Mouse (Mus musculus) kidney, postnatal 0 days (tissue): ENCODE data around the gene Fam19a2. TPM values are rescaled to one million over a fixed set of nuclear protein-coding genes. Genes with fewer than 3 reads are reported as not detected.
A peak's percentile ranks its signal among the peaks of the same experiment; 100 is the strongest.

Source experiments
- ATAC-seq: fragments of 200-750 bp; cut with Nextera tagmentation; replicated peaks from 2 replicates; pipeline ENCODE4 v1.8.0; 2017; ENCODE audit warnings: low read depth, moderate number of reproducible peaks, moderate TSS enrichment, moderate library complexity; ENCODE audit not compliant: low FRiP score
- DNase-seq: peaks from one replicate; pipeline ENCODE4 v3.0.0-alpha.2; 2016; ENCODE audit warnings: low spot score
- H3K27ac ChIP-seq: fragments of 300-500 bp; sonication (generic); 2 replicates; pipeline ENCODE4 v1.5.1; 2014; ENCODE audit warnings: mild to moderate bottlenecking
- H3K27me3 ChIP-seq: fragments of 300-500 bp; sonication (generic); 2 replicates; pipeline ENCODE4 v1.6.1; 2014; ENCODE audit warnings: low read length, mixed read lengths; ENCODE audit not compliant: insufficient read depth
- H3K36me3 ChIP-seq: fragments of 300-500 bp; sonication (generic); 2 replicates; pipeline ENCODE4 v1.6.1; 2014; ENCODE audit warnings: low read length, mixed read lengths; ENCODE audit not compliant: insufficient read depth
- H3K4me1 ChIP-seq: fragments of 300-500 bp; sonication (generic); replicated peaks from 2 replicates; pipeline ENCODE4 v1.6.1; 2014; ENCODE audit warnings: antibody characterized with exemption, low read length, mixed read lengths; ENCODE audit not compliant: insufficient read depth
- H3K4me2 ChIP-seq: fragments of 300-500 bp; sonication (generic); 2 replicates; pipeline ENCODE4 v1.6.1; 2014; ENCODE audit warnings: mild to moderate bottlenecking, low read length, moderate library complexity, mixed read lengths
- H3K4me3 ChIP-seq: fragments of 300-500 bp; sonication (generic); replicated peaks from 2 replicates; pipeline ENCODE4 v1.5.1; 2014; ENCODE audit warnings: low read depth, low read length
- H3K9ac ChIP-seq: fragments of 300-500 bp; sonication (generic); 2 replicates; pipeline ENCODE4 v1.6.1; 2014; ENCODE audit warnings: low read depth, low read length
- H3K9me3 ChIP-seq: fragments of 300-500 bp; sonication (generic); replicated peaks from 2 replicates; pipeline ENCODE4 v1.6.1; 2016; ENCODE audit warnings: low read length, inconsistent platforms, mixed read lengths
- CTCF ChIP-seq: IDR thresholded peaks from 2 replicates; pipeline ENCODE4 v1.5.1; 2016; ENCODE audit warnings: antibody characterized with exemption, low read depth, mild to moderate bottlenecking, moderate library complexity
- whole genome bisulfite sequencing: fragments of 180-500 bp; shearing (Covaris S2); extraction: QIAGEN DNeasy Blood & Tissue Kit; methylation state at CpG from one replicate; pipeline ENCODE4 v1.1.7; 2014; 5-methylcytosine and 5-hydroxymethylcytosine counted together
- polyA plus RNA-seq: library from polyadenylated mRNA; unstranded; fragments of >200 nt; fragmentation: Nextera tagmentation; extraction: Ambion mirVana; gene quantifications from 2 replicates; pipeline ENCODE4 v1.2.1, GENCODE M21; 2015

Gene Fam19a2
- 1.6 and 2.0 TPM in 2 replicates for polyA plus RNA-seq

GRCm38 (mm10) chr10:123263876-123264309, at the start of gene Fam19a2:
Fam19a2 (plus strand) TSS chr10:123263996.
- Histone ChIP-seq H3K9ac (peak within 1 kb of the TSS; percentile 49), H3K4me2 (peak within 1 kb of the TSS; percentile 98), H3K4me3 (peak within 1 kb of the TSS; percentile 50), H3K9me3 (no peaks in the 10 kb centered on the region), H3K27ac (no peak within 1 kb of the TSS), H3K27me3 (peaks cover 7% of the 10 kb centered on the region; the same call in 1 of the 2 replicates), H3K4me1 (peaks cover 8% of the 10 kb centered on the region; the same call in 1 of the 2 replicates), H3K36me3 (no peaks in the 10 kb centered on the region)
- peak; percentile 82 for TF ChIP-seq CTCF
- under 1% methylated on average over 12 of the region's 12 CpGs for WGBS
- peak; percentile 87 for DNase-seq
- ATAC-seq: 0 out of 2 replicates have a peak, but pooled peaks have one; percentile 10

DNA sequence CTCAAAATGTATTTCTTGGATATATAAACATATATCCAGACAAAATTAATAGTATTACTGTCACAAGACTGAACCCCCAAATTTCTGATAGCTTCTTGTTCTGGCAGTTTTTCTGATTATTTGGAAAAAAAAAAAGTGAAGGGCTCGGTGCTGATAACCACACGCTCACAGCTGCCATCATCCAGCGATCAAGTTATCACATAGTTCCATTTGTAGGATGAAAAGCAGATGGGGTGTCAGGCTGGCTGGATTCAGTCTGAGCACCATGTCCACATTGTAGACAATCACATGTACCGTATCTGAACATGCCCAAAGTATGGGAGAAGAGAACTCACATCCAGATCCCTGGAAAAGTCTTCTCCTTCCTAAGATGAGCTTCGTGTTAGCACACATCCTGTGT, 41.0 kb upstream of the Fam19a2 start:
- ATAC-seq (no peak), DNase-seq (no peak)
- H3K36me3 ChIP-seq: no peaks in the 10 kb centered on the region
- no peak overlapping the region for H3K27ac ChIP-seq
- no peaks in the 10 kb centered on the region for H3K9me3 ChIP-seq
- no peak overlapping the region for H3K9ac ChIP-seq
- TF ChIP-seq CTCF: no peak
- 89% methylated on average over 5 of the region's 5 CpGs for WGBS
- no peaks in the 10 kb centered on the region for H3K27me3 ChIP-seq
- no peak overlapping the region for H3K4me2 ChIP-seq
- no peak overlapping the region for H3K4me3 ChIP-seq
- no peaks in the 10 kb centered on the region for H3K4me1 ChIP-seq

DNA sequence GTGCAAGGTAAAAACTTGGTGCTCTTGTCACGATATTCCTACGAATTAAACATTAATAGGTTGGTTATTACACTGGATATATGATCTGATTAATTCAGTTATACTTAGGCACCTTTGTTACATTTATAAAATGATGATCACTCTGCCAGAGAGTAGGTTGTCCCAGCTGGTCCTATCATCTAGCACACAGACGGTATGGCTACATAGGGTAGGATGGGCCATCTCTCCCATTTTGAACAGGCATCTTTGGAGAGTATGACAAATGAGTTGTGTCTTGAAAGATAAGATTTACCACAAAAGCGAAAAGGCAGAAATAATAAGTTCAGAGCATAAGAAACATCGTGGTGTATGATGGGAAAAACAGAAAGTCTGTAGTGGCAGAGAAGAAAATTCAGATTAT, 34.4 kb upstream of the Fam19a2 start:
- Histone ChIP-seq H3K4me3 (no peak overlapping the region), H3K36me3 (no peaks in the 10 kb centered on the region), H3K4me1 (no peaks in the 10 kb centered on the region), H3K9me3 (no peaks in the 10 kb centered on the region), H3K27ac (no peak overlapping the region), H3K4me2 (no peak overlapping the region), H3K9ac (no peak overlapping the region), H3K27me3 (no peaks in the 10 kb centered on the region)
- no peak for TF ChIP-seq CTCF
- DNase-seq: no peak
- WGBS: 95% methylated on average over 5 of the region's 5 CpGs
- ATAC-seq: no peak

DNA sequence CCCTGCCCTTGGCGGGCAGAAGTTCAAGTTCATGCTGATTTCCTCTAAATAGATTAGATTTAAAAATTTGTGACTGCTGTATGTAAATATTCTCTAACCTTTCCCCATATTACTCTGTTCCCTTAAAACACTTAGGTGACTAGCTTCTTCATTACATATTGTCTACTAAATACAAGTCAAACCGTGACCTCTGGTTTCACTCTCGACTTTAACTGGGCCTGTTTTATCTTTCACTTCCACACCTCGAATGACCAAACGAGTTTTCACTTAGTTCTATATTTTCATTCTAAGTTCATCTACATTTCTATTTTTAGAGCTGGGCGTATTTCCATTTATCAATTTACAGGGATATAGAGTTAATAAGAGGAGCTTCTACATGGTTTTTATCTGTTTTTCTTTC, 15.7 kb upstream of the Fam19a2 start:
- no peak for TF ChIP-seq CTCF
- 83% methylated on average over 6 of the region's 6 CpGs for whole genome bisulfite sequencing
- no peak for DNase-seq
- Histone ChIP-seq H3K4me1 (no peaks in the 10 kb centered on the region), H3K4me3 (no peak overlapping the region), H3K4me2 (no peak overlapping the region), H3K27ac (no peak overlapping the region), H3K9ac (no peak overlapping the region), H3K36me3 (no peaks in the 10 kb centered on the region), H3K9me3 (no peaks in the 10 kb centered on the region), H3K27me3 (no peaks in the 10 kb centered on the region)
- no peak for ATAC-seq

GRCm38 (mm10) chr10:123251904-123252303, 11.9 kb upstream of the Fam19a2 start:
- DNase-seq (no peak), ATAC-seq (no peak)
- WGBS: 60% methylated on average over 9 of the region's 9 CpGs
- Histone ChIP-seq H3K27me3 (no peaks in the 10 kb centered on the region), H3K4me2 (no peak overlapping the region), H3K9ac (no peak overlapping the region), H3K4me1 (no peaks in the 10 kb centered on the region), H3K36me3 (no peaks in the 10 kb centered on the region), H3K9me3 (no peaks in the 10 kb centered on the region), H3K27ac (no peak overlapping the region), H3K4me3 (no peak overlapping the region)
- TF ChIP-seq CTCF: no peak

GRCm38 (mm10) chr10:123254299-123254698, 9.5 kb upstream of the Fam19a2 start:
- Histone ChIP-seq H3K4me2 (no peak overlapping the region), H3K27me3 (no peaks in the 10 kb centered on the region), H3K27ac (no peak overlapping the region), H3K9ac (no peak overlapping the region), H3K4me3 (no peak overlapping the region), H3K36me3 (no peaks in the 10 kb centered on the region), H3K9me3 (no peaks in the 10 kb centered on the region), H3K4me1 (no peaks in the 10 kb centered on the region)
- DNase-seq: peak; percentile 74
- peak; percentile 71 for TF ChIP-seq CTCF
- ATAC-seq: no peak
- 29% methylated on average over 5 of the region's 5 CpGs for WGBS
